Comparison of ENCODE assay signal across 8 mouse cellular contexts in the genomic region with DNA sequence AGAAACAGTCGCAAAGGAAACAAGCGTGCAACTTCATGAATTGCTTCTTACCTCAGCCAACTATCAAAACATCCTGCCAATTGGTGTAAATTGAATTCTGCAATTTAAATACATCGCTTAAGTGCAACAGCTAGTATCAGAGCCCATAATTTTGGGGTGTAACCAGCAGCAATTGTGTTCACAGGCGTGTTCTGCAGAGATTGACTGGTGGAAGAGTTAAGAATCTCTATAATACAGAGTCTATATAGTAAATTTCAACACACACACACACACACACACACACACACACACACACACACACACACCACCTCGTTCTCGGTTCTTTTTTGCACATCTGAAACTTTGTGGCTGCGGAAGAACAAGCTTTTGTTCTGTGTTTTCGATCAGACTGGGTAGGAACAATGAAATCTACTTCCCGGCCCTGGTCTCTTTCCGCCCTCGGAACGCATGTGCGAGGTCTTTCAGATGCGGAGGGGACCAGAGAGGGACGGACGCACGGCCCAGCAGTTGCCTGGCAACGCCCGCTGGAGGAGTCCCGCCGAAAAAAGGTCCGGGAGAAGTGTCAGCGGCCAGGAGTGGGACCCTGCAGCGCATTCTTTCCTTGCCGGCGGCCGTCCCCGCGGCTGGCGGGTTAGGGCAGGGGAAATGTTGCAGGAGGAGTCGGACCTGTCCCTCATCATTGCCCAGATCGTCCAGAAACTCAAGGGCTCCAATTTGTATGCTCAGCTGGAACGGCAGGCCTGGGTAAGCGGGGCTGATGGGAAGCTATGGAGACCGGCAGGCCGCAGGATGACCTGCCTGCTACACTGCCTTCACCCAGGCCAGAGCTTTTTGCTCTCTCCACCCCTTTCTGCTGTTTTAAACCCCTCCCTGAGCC. TPM values are rescaled to one million over a fixed set of nuclear protein-coding genes. Genes with fewer than 3 reads are reported as not detected.
DNase-seq lines count a peak whose midpoint lies in the region; ATAC-seq and TF ChIP-seq lines count a peak whose summit lies in the region.

TSS of gene Tbc1d19 (plus strand) at position 492 of the 877 bp plus-strand sequence.

- peak; percentile 99 for ATAC-seq in hindbrain, embryonic 11.5 days (ENCODE audit: low FRiP score)
- peak; percentile 99 for ATAC-seq in lung, postnatal 0 days

- no peak within 1 kb of the TSS for H3K27ac ChIP-seq in hindbrain, embryonic 11.5 days (ENCODE audit: low read depth, low read length)
- peak within 1 kb of the TSS; percentile 32; the same call in 1 of the 2 replicates for H3K27ac ChIP-seq in lung, postnatal 0 days (ENCODE audit: low read length)

- WGBS in hindbrain, embryonic 11.5 days: 7% methylated on average over 35 of the region's 36 CpGs
- 5% methylated on average over 36 of the region's 36 CpGs for WGBS in lung, postnatal 0 days

- no peak for TF ChIP-seq EP300 in lung, postnatal 0 days (IDR thresholded peaks at IDR 0.05)

- no peaks in the 10 kb centered on the region for H3K27me3 ChIP-seq in hindbrain, embryonic 11.5 days (ENCODE audit: control insufficient read depth, insufficient read depth, low read length)
- H3K27me3 ChIP-seq in lung, postnatal 0 days (replicated peaks; ENCODE audit: insufficient read depth, low read length): no peaks in the 10 kb centered on the region

- DNase-seq in NIH3T3 (ENCODE audit: low read depth): peak; percentile 92
- peak; percentile 90 to 93 for DNase-seq in cerebellum, postnatal 10 days
- DNase-seq in frontal cortex, postnatal 10 days (ENCODE audit: low spot score in 2 of 2): peak; percentile 75 to 84
- DNase-seq in hindbrain, embryonic 11.5 days (ENCODE audit: low spot score): peak; percentile 90
- DNase-seq in layer of hippocampus, postnatal 10 days (ENCODE audit: low spot score in 2 of 2): peak; percentile 81 to 88
- DNase-seq in lung, postnatal 0 days (ENCODE audit: low spot score): peak; percentile 94
- DNase-seq in ovary, postnatal 10 days (ENCODE audit: low spot score): peak; percentile 79
- peak; percentile 68 for DNase-seq in thymus, postnatal 0 days (ENCODE audit: low spot score)

- no peaks in the 10 kb centered on the region for H3K9me3 ChIP-seq in hindbrain, embryonic 11.5 days (ENCODE audit: control insufficient read depth, low read length)
- H3K9me3 ChIP-seq in lung, postnatal 0 days (ENCODE audit: low read length): no peaks in the 10 kb centered on the region

- no peaks in the 10 kb centered on the region for H3K36me3 ChIP-seq in hindbrain, embryonic 11.5 days (ENCODE audit: control insufficient read depth, insufficient read depth, low read length)
- H3K36me3 ChIP-seq in lung, postnatal 0 days (ENCODE audit: insufficient read depth, low read length): no peaks in the 10 kb centered on the region

- peak within 1 kb of the TSS; percentile 59 for H3K4me3 ChIP-seq in hindbrain, embryonic 11.5 days (ENCODE audit: low read depth, low read length)
- H3K4me3 ChIP-seq in lung, postnatal 0 days (ENCODE audit: low read depth, low read length): peak within 1 kb of the TSS; percentile 83

- TF ChIP-seq CTCF in lung, postnatal 0 days (IDR thresholded peaks at IDR 0.05): no peak

- no peaks in the 10 kb centered on the region; the same call in 1 of the 2 replicates for H3K4me1 ChIP-seq in hindbrain, embryonic 11.5 days (replicated peaks; ENCODE audit: control insufficient read depth, insufficient read depth, low read length)
- no peaks in the 10 kb centered on the region; the same call in 1 of the 2 replicates for H3K4me1 ChIP-seq in lung, postnatal 0 days (ENCODE audit: insufficient read depth, low read depth, low read length)

- peak within 1 kb of the TSS; percentile 64 for H3K9ac ChIP-seq in hindbrain, embryonic 11.5 days (ENCODE audit: low read depth, low read length)
- H3K9ac ChIP-seq in lung, postnatal 0 days (replicated peaks; ENCODE audit: low read depth): peak within 1 kb of the TSS; percentile 32; the same call in 1 of the 2 replicates

- peak within 1 kb of the TSS; percentile 49 for H3K4me2 ChIP-seq in hindbrain, embryonic 11.5 days (replicated peaks; ENCODE audit: low read depth, low read length)
- H3K4me2 ChIP-seq in lung, postnatal 0 days (replicated peaks; ENCODE audit: low read depth, low read length): peak within 1 kb of the TSS; percentile 66

RNA-seq across cellular contexts. Expression of gene Tbc1d19, which starts in this region (rescaled TPM):
- 65.3 and 70.1 TPM in 2 replicates for polyA plus RNA-seq in hindbrain, embryonic 11.5 days (2014; fragmentation: Nextera tagmentation; extraction: Ambion mirVana)
- total RNA-seq in layer of hippocampus, postnatal 10 days (2021): 10 to 100 TPM; 48.2 to 60.8 TPM
- 23.5 and 28.0 TPM in 2 replicates for polyA plus RNA-seq in lung, postnatal 0 days (2015; fragmentation: Nextera tagmentation; extraction: Ambion mirVana)
- 14.1 and 15.8 TPM in 2 replicates for polyA plus RNA-seq in thymus, postnatal 0 days (2015; fragmentation: Nextera tagmentation; extraction: Ambion mirVana)
